Comparison of ENCODE assay signal across 9 mouse cellular contexts in the genomic region with DNA sequence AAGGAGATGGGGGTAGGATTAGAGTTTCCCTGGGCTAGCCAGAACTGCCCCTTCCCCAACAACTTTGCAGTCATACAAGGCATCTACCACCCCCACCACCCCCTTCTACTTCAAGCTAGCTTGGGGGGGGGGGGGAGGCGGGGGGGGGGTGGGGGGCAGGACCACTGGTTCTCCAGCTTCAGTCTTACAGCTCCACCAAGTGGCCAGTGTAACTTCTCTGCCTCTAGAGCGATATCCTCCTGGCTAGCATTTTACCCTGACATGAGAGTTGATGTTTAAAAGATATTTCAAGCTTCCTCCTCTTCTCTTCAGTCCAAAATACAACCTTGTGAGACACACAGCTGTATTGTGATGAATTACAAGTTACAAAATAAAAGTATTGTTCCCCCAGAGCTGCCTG.
DNase-seq lines count a peak whose midpoint lies in the region; ATAC-seq and TF ChIP-seq lines count a peak whose summit lies in the region.
"Had no signal": no experiment of that assay in that cellular context is flagged by ENCODE, and none has a peak within 500 bp of the region (broad histone marks: within the 10 kb centered on the region; RNA-seq: fewer than 3 reads in every experiment).

No protein-coding gene starts in this region.

- DNase-seq in forebrain, embryonic 11.5 days (ENCODE audit: low spot score) = peak; percentile 39
- DNase-seq in forebrain, embryonic 14.5 days (ENCODE audit: low spot score) = no peak
- no peak for DNase-seq in liver, adult 2 months (ENCODE audit: extremely low read depth, low read depth, low spot score)
- no peak for DNase-seq in liver
- peak; percentile 47 for DNase-seq in NIH3T3 (ENCODE audit: low read depth)
- peak; percentile 47 for DNase-seq in lung, postnatal 36 days
- no peak for DNase-seq in frontal cortex, postnatal 14 days (ENCODE audit: low spot score in 2 of 2)
- no peak for DNase-seq in layer of hippocampus, postnatal 14 days (ENCODE audit: low spot score in 2 of 2)

- H3K79me2 ChIP-seq in liver, adult 2 months (ENCODE audit: control insufficient read depth, insufficient read depth, low read length) = no peaks in the 10 kb centered on the region

- H3K36me3 ChIP-seq in forebrain, embryonic 11.5 days (ENCODE audit: control insufficient read depth, insufficient read depth, low read length) = no peaks in the 10 kb centered on the region
- no peaks in the 10 kb centered on the region for H3K36me3 ChIP-seq in forebrain, embryonic 14.5 days (ENCODE audit: control insufficient read depth, insufficient read depth, low read length)
- H3K36me3 ChIP-seq in liver, adult 2 months (ENCODE audit: control insufficient read depth, insufficient read depth, low read length) = no peaks in the 10 kb centered on the region
- H3K36me3 ChIP-seq: heart, embryonic 13.5 days had no signal

- H3K9me3 ChIP-seq in forebrain, embryonic 11.5 days (ENCODE audit: control insufficient read depth, low read length) = no peaks in the 10 kb centered on the region
- no peaks in the 10 kb centered on the region for H3K9me3 ChIP-seq in forebrain, embryonic 14.5 days (replicated peaks; ENCODE audit: control insufficient read depth, low read length)
- H3K9me3 ChIP-seq: heart, embryonic 13.5 days had no signal

- 0 out of 2 replicates have a peak, but pooled peaks have one; percentile 2 for TF ChIP-seq CTCF in liver, adult 2 months (IDR thresholded peaks at IDR 0.05; ENCODE audit: low read depth, low read length)

- H3K27me3 ChIP-seq in forebrain, embryonic 11.5 days (ENCODE audit: control insufficient read depth, insufficient read depth, low read length) = no peaks in the 10 kb centered on the region
- H3K27me3 ChIP-seq in forebrain, embryonic 14.5 days (replicated peaks; ENCODE audit: control insufficient read depth, insufficient read depth, low read length) = no peaks in the 10 kb centered on the region
- no peaks in the 10 kb centered on the region for H3K27me3 ChIP-seq in liver, adult 2 months (ENCODE audit: control insufficient read depth, insufficient read depth, low read length)

- no peak overlapping the region for H3K27ac ChIP-seq in forebrain, embryonic 11.5 days (ENCODE audit: low read depth, low read length)
- H3K27ac ChIP-seq in forebrain, embryonic 14.5 days (ENCODE audit: low read depth, low read length) = no peak overlapping the region
- no peak overlapping the region for H3K27ac ChIP-seq in liver, adult 2 months (replicated peaks; ENCODE audit: insufficient read depth, low read depth, low read length)
- H3K27ac ChIP-seq: heart, embryonic 13.5 days had no signal

- 89% methylated on average over 1 of the region's 2 CpGs for WGBS in forebrain, embryonic 11.5 days
- 68% methylated on average over 1 of the region's 2 CpGs for WGBS in forebrain, embryonic 14.5 days
- WGBS in liver, adult 2 months = 51% methylated on average over 2 of the region's 2 CpGs

- no peak overlapping the region for H3K4me2 ChIP-seq in forebrain, embryonic 11.5 days (ENCODE audit: low read depth, low read length, severe bottlenecking)
- H3K4me2 ChIP-seq in forebrain, embryonic 14.5 days (ENCODE audit: low read length) = no peak overlapping the region
- H3K4me2 ChIP-seq: heart, embryonic 13.5 days had no signal

- H3K4me1 ChIP-seq in forebrain, embryonic 11.5 days (replicated peaks; ENCODE audit: control insufficient read depth, insufficient read depth, low read length) = no peaks in the 10 kb centered on the region
- no peaks in the 10 kb centered on the region for H3K4me1 ChIP-seq in forebrain, embryonic 14.5 days (ENCODE audit: control insufficient read depth, insufficient read depth, low read length)
- H3K4me1 ChIP-seq in liver, adult 2 months (ENCODE audit: control insufficient read depth, insufficient read depth, low read length) = no peaks in the 10 kb centered on the region

- no peak for TF ChIP-seq POLR2A in liver, adult 2 months (IDR thresholded peaks at IDR 0.05; ENCODE audit: extremely low read depth, insufficient read depth, low read length)

- no peak for ATAC-seq in forebrain, embryonic 11.5 days (replicated peaks; ENCODE audit: low FRiP score)
- ATAC-seq in forebrain, embryonic 14.5 days = no peak

- H3K9ac ChIP-seq in forebrain, embryonic 11.5 days (ENCODE audit: low read length) = no peak overlapping the region
- H3K9ac ChIP-seq in forebrain, embryonic 14.5 days (ENCODE audit: low read length) = no peak overlapping the region
- no peak overlapping the region for H3K9ac ChIP-seq in liver, adult 2 months (ENCODE audit: low read depth, low read length)
- H3K9ac ChIP-seq: heart, embryonic 13.5 days had no signal

- no peak overlapping the region for H3K4me3 ChIP-seq in forebrain, embryonic 11.5 days (ENCODE audit: low read depth, low read length)
- no peak overlapping the region for H3K4me3 ChIP-seq in forebrain, embryonic 14.5 days (ENCODE audit: low read depth, low read length)
- no peak overlapping the region for H3K4me3 ChIP-seq in liver, adult 2 months (ENCODE audit: insufficient read depth, low read depth, low read length)
- H3K4me3 ChIP-seq: heart, embryonic 13.5 days had no signal

Comparison
In these comparisons a context has a peak if more than half of its experiments do, and no peak if none do; other contexts are left out.
1. DNase-seq: peak in forebrain, embryonic 11.5 days (single experiment), NIH3T3 (single experiment) and lung, postnatal 36 days (single experiment); none in forebrain, embryonic 14.5 days (single experiment), liver, adult 2 months (single experiment), liver (single experiment), frontal cortex, postnatal 14 days (0 of 2) and layer of hippocampus, postnatal 14 days (0 of 2).